Mouse (Mus musculus): ENCODE results near the gene Bbs1. TPM values are rescaled to one million over a fixed set of nuclear protein-coding genes. Genes with fewer than 3 reads are reported as not detected.

Bbs1 gene
- total RNA-seq, 1 experiment = 5.4 TPM

- DNase-seq (ENCODE audit: low read depth, low spot score) = no peak
- H3K9me3 ChIP-seq (ENCODE audit: control insufficient read depth, insufficient read depth, low read depth, low read length) = no peaks in the 10 kb centered on the region
- H3K4me3 ChIP-seq (ENCODE audit: insufficient read depth in 1 of 2, low read depth in 1 of 2, low read length in 2 of 2, poor library complexity in 1 of 2, severe bottlenecking in 1 of 2) = no peak overlapping the region
- H3K27ac ChIP-seq (ENCODE audit: insufficient read depth, low read depth, low read length, poor library complexity, severe bottlenecking) = no peak overlapping the region
- H3K9ac ChIP-seq (ENCODE audit: insufficient read depth, low read depth, low read length, poor library complexity, severe bottlenecking) = no peak overlapping the region
- no peak for TF ChIP-seq ZC3H11A (IDR thresholded peaks at IDR 0.05; ENCODE audit: borderline replicate concordance, low read depth, low read length)
- TF ChIP-seq HCFC1 (IDR thresholded peaks at IDR 0.05; ENCODE audit: borderline replicate concordance, insufficient read depth, low read length) = no peak
- TF ChIP-seq ZNF384 (IDR thresholded peaks at IDR 0.05; ENCODE audit: low read depth, low read length) = no peak
- no peak for TF ChIP-seq MAFK (IDR thresholded peaks at IDR 0.05; ENCODE audit: insufficient read depth, low read depth, low read length)
- no peak for TF ChIP-seq CHD2 (IDR thresholded peaks at IDR 0.05; ENCODE audit: low read depth, low read length)
- in situ Hi-C loops (cut with MboI; ENCODE audit: low sequenced_read_pairs in 2 of 2, unreplicated experiment in 2 of 2) = no loop called here
- peaks cover 10 to 18% of the 10 kb centered on the region in 2 experiments; a peak in 3 of 4 replicates for H3K4me1 ChIP-seq (ENCODE audit: control insufficient read depth in 2 of 2, insufficient read depth in 2 of 2, low read length in 2 of 2, poor library complexity in 1 of 2)
- H3K36me3 ChIP-seq (ENCODE audit: control insufficient read depth, insufficient read depth, low read length, poor library complexity, severe bottlenecking) = no peaks in the 10 kb centered on the region
Observed at GRCm38 (mm10) chr19:4898972-4899371, 7.5 kb downstream of the Bbs1 start.

GRCm38 (mm10) chr19:4896780-4897520 is 9.5 kb downstream of the Bbs1 start:
- H3K36me3 ChIP-seq (ENCODE audit: control insufficient read depth, insufficient read depth, low read length, poor library complexity, severe bottlenecking) = no peaks in the 10 kb centered on the region
- TF ChIP-seq ZC3H11A (IDR thresholded peaks at IDR 0.05; ENCODE audit: borderline replicate concordance, low read depth, low read length) (no peak), HCFC1 (IDR thresholded peaks at IDR 0.05; ENCODE audit: borderline replicate concordance, insufficient read depth, low read length) (no peak), CHD2 (IDR thresholded peaks at IDR 0.05; ENCODE audit: low read depth, low read length) (no peak), MAFK (IDR thresholded peaks at IDR 0.05; ENCODE audit: insufficient read depth, low read depth, low read length) (no peak), ZNF384 (IDR thresholded peaks at IDR 0.05; ENCODE audit: low read depth, low read length) (no peak)

GRCm38 (mm10) chr19:4891798-4892197 is 14.6 kb downstream of the Bbs1 start:
- Histone ChIP-seq H3K9me3 (ENCODE audit: control insufficient read depth, insufficient read depth, low read depth, low read length) (no peaks in the 10 kb centered on the region), H3K27ac (ENCODE audit: insufficient read depth, low read depth, low read length, poor library complexity, severe bottlenecking) (no peak overlapping the region), H3K9ac (ENCODE audit: insufficient read depth, low read depth, low read length, poor library complexity, severe bottlenecking) (no peak overlapping the region), H3K4me1 (ENCODE audit: control insufficient read depth in 2 of 2, insufficient read depth in 2 of 2, low read length in 2 of 2, poor library complexity in 1 of 2) (peaks cover 3 to 10% of the 10 kb centered on the region in 2 experiments; a peak in 2 of 4 replicates), H3K36me3 (ENCODE audit: control insufficient read depth, insufficient read depth, low read length, poor library complexity, severe bottlenecking) (peaks cover 3% of the 10 kb centered on the region; the same call in 1 of the 2 replicates), H3K4me3 (ENCODE audit: insufficient read depth in 1 of 2, low read depth in 1 of 2, low read length in 2 of 2, poor library complexity in 1 of 2, severe bottlenecking in 1 of 2) (no peak overlapping the region)
- no peak for DNase-seq (ENCODE audit: low read depth, low spot score)
- in situ Hi-C loops (cut with MboI; ENCODE audit: low sequenced_read_pairs in 2 of 2, unreplicated experiment in 2 of 2) = no loop called here
- no peak for TF ChIP-seq ZNF384 (IDR thresholded peaks at IDR 0.05; ENCODE audit: low read depth, low read length)
- no peak for TF ChIP-seq MAFK (IDR thresholded peaks at IDR 0.05; ENCODE audit: insufficient read depth, low read depth, low read length)
- TF ChIP-seq CHD2 (IDR thresholded peaks at IDR 0.05; ENCODE audit: low read depth, low read length) = no peak
- TF ChIP-seq ZC3H11A (IDR thresholded peaks at IDR 0.05; ENCODE audit: borderline replicate concordance, low read depth, low read length) = no peak
- no peak for TF ChIP-seq HCFC1 (IDR thresholded peaks at IDR 0.05; ENCODE audit: borderline replicate concordance, insufficient read depth, low read length)

More at GRCm38 (mm10) chr19:4896780-4897520, 9.5 kb downstream of the Bbs1 start:
- H3K9me3 ChIP-seq (ENCODE audit: control insufficient read depth, insufficient read depth, low read depth, low read length) = no peaks in the 10 kb centered on the region
- H3K27ac ChIP-seq (ENCODE audit: insufficient read depth, low read depth, low read length, poor library complexity, severe bottlenecking) = peak overlapping the region; percentile 51; the same call in 1 of the 2 replicates
- in situ Hi-C loops (cut with MboI; ENCODE audit: low sequenced_read_pairs in 2 of 2, unreplicated experiment in 2 of 2) = no loop called here
- peak overlapping the region; percentile 35 to 43; a peak in 3 of 4 replicates for H3K4me3 ChIP-seq (ENCODE audit: insufficient read depth in 1 of 2, low read depth in 1 of 2, low read length in 2 of 2, poor library complexity in 1 of 2, severe bottlenecking in 1 of 2)
- peak overlapping the region; percentile 42 for H3K9ac ChIP-seq (ENCODE audit: insufficient read depth, low read depth, low read length, poor library complexity, severe bottlenecking)
- H3K4me1 ChIP-seq (ENCODE audit: control insufficient read depth in 2 of 2, insufficient read depth in 2 of 2, low read length in 2 of 2, poor library complexity in 1 of 2) = peaks cover 10 to 18% of the 10 kb centered on the region in 2 experiments; a peak in 3 of 4 replicates
- DNase-seq (ENCODE audit: low read depth, low spot score) = peak; percentile 69

GRCm38 (mm10) chr19:4889791-4890190 is 16.6 kb downstream of the Bbs1 start:
- peaks cover 3% of the 10 kb centered on the region; the same call in 1 of the 2 replicates for H3K36me3 ChIP-seq (ENCODE audit: control insufficient read depth, insufficient read depth, low read length, poor library complexity, severe bottlenecking)
- no peak for TF ChIP-seq MAFK (IDR thresholded peaks at IDR 0.05; ENCODE audit: insufficient read depth, low read depth, low read length)
- TF ChIP-seq HCFC1 (IDR thresholded peaks at IDR 0.05; ENCODE audit: borderline replicate concordance, insufficient read depth, low read length) = no peak
- no peaks in the 10 kb centered on the region for H3K9me3 ChIP-seq (ENCODE audit: control insufficient read depth, insufficient read depth, low read depth, low read length)
- 0 out of 4 replicates have a peak, but pooled peaks cover 0 to under 1% of the 10 kb centered on the region in 2 experiments for H3K4me1 ChIP-seq (ENCODE audit: control insufficient read depth in 2 of 2, insufficient read depth in 2 of 2, low read length in 2 of 2, poor library complexity in 1 of 2)
- no peak overlapping the region for H3K4me3 ChIP-seq (ENCODE audit: insufficient read depth in 1 of 2, low read depth in 1 of 2, low read length in 2 of 2, poor library complexity in 1 of 2, severe bottlenecking in 1 of 2)
- no peak overlapping the region for H3K27ac ChIP-seq (ENCODE audit: insufficient read depth, low read depth, low read length, poor library complexity, severe bottlenecking)
- no peak for DNase-seq (ENCODE audit: low read depth, low spot score)
- in situ Hi-C loops (cut with MboI; ENCODE audit: low sequenced_read_pairs in 2 of 2, unreplicated experiment in 2 of 2) = no loop called here
- H3K9ac ChIP-seq (ENCODE audit: insufficient read depth, low read depth, low read length, poor library complexity, severe bottlenecking) = no peak overlapping the region

Measured in ES-E14 (cell line).